8 mouse cellular contexts compared by ENCODE assay signal in the genomic region with DNA sequence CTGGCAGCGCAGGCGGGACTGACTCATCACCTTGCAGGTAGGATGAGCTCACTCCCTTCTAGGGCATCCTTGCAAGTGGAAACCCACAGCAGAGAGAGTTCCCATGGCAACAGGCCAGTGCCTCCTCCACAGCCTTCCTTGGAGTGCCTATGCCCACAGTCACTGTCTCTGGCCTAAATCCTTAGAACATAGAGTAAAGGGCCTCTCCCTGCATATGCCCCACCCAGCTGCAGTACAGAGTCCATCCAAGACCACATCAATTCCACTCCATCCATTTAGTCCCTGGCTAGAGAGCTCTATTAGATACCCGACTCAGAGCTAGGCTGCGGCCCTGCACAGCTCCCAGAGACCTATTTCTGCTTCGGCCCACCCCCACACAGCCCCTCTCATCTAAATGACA. TPM values are rescaled to one million over a fixed set of nuclear protein-coding genes. Genes with fewer than 3 reads are reported as not detected.
DNase-seq lines count a peak whose midpoint lies in the region.
"Had no signal": no experiment of that assay in that cellular context is flagged by ENCODE, and none has a peak within 500 bp of the region (broad histone marks: within the 10 kb centered on the region; RNA-seq: fewer than 3 reads in every experiment).

No protein-coding gene starts in this region.

- peak; percentile 52 for DNase-seq in layer of hippocampus, adult 11-12 months (ENCODE audit: low spot score)
- no peak for DNase-seq in layer of hippocampus, adult 9-10 months (ENCODE audit: low spot score)
- peak; percentile 88 to 93 for DNase-seq in frontal cortex, adult 2 months (ENCODE audit: extremely low spot score in 1 of 2, low spot score in 1 of 2)
- DNase-seq in left cerebral cortex, adult 18-20 months (ENCODE audit: low spot score in 2 of 2): peak; percentile 89
- DNase-seq in right cerebral cortex, postnatal 25 days: peak; percentile 81
- no peak for DNase-seq in adrenal gland, adult 2 months
- DNase-seq in Muller cell, postnatal 12 days (ENCODE audit: inconsistent ontology term): no peak
- DNase-seq: cerebellum, adult 9-10 months had no signal

RNA-seq across cellular contexts. Expression of gene Actn1, which starts 20.7 kb away (rescaled TPM):
- 82.7 and 95.8 TPM in 2 replicates for polyA plus RNA-seq in frontal cortex, adult 2 months (2012; rRNA removed)
- 100 to 1,000 TPM; 107 to 115 TPM for total RNA-seq in left cerebral cortex, adult 18-20 months (2021)
- total RNA-seq in adrenal gland, adult 2 months (2021): 10 to 100 TPM; 31.0 to 49.3 TPM
- 11.6 and 13.9 TPM in 2 replicates for polyA plus RNA-seq in adrenal gland, adult 2 months (2012; rRNA removed)

Comparison
In these comparisons a context has a peak if more than half of its experiments do, and no peak if none do; other contexts are left out.
1. DNase-seq: peak in layer of hippocampus, adult 11-12 months (single experiment), frontal cortex, adult 2 months (2 of 2), left cerebral cortex, adult 18-20 months (2 of 2) and right cerebral cortex, postnatal 25 days (single experiment); none in layer of hippocampus, adult 9-10 months (single experiment), adrenal gland, adult 2 months (single experiment) and Muller cell, postnatal 12 days (single experiment).